Mouse (Mus musculus) forebrain, embryonic 14.5 days (tissue): ENCODE measurements around the gene Abl2. TPM values are rescaled to one million over a fixed set of nuclear protein-coding genes. Genes with fewer than 3 reads are reported as not detected.

ENCODE experiments used
- ATAC-seq: fragments of 200-750 bp; cut with Nextera tagmentation; 2 replicates; pipeline ENCODE4 v1.8.0; 2017; ENCODE audit warnings: mild to moderate bottlenecking, moderate library complexity
- DNase-seq: peaks from one replicate; pipeline ENCODE4 v3.0.0-alpha.2; 2015; ENCODE audit warnings: low spot score
- H3K27ac ChIP-seq: fragments of 300-500 bp; sonication (generic); 2 replicates; pipeline ENCODE4 v1.5.1; 2014; ENCODE audit warnings: low read depth, mild to moderate bottlenecking, control low read depth, low read length, moderate library complexity
- H3K27me3 ChIP-seq: fragments of 300-500 bp; sonication (generic); replicated peaks from 2 replicates; pipeline ENCODE4 v1.6.1; 2014; ENCODE audit warnings: low read length, control low read depth, mixed read lengths; ENCODE audit not compliant: control insufficient read depth, insufficient read depth
- H3K36me3 ChIP-seq: fragments of 300-500 bp; sonication (generic); 2 replicates; pipeline ENCODE4 v1.6.1; 2014; ENCODE audit warnings: low read length, control low read depth; ENCODE audit not compliant: control insufficient read depth, insufficient read depth
- H3K4me1 ChIP-seq: fragments of 300-500 bp; sonication (generic); 2 replicates; pipeline ENCODE4 v1.6.1; 2014; ENCODE audit warnings: antibody characterized with exemption, low read length, control low read depth; ENCODE audit not compliant: control insufficient read depth, insufficient read depth
- H3K4me2 ChIP-seq: fragments of 300-500 bp; sonication (generic); 2 replicates; pipeline ENCODE4 v1.6.1; 2014; ENCODE audit warnings: mild to moderate bottlenecking, control low read depth, low read length
- H3K4me3 ChIP-seq: fragments of 300-500 bp; sonication (generic); 2 replicates; pipeline ENCODE4 v1.5.1; 2014; ENCODE audit warnings: low read depth, low read length, control low read depth
- H3K9ac ChIP-seq: fragments of 300-500 bp; sonication (generic); 2 replicates; pipeline ENCODE4 v1.6.1; 2014; ENCODE audit warnings: mild to moderate bottlenecking, low read length, control low read depth, moderate library complexity
- H3K9me3 ChIP-seq: fragments of 300-500 bp; sonication (generic); replicated peaks from 2 replicates; pipeline ENCODE4 v1.6.1; 2016; ENCODE audit warnings: low read length, control low read depth, mixed read lengths; ENCODE audit not compliant: control insufficient read depth
- WGBS: fragments of 180-500 bp; shearing (Covaris S2); extraction: QIAGEN DNeasy Blood & Tissue Kit; methylation state at CpG from one replicate; pipeline ENCODE4 v1.1.7; 2014; 5-methylcytosine and 5-hydroxymethylcytosine counted together
- polyA plus RNA-seq: library from polyadenylated mRNA; unstranded; fragments of >200 nt; fragmentation: Nextera tagmentation; extraction: Ambion mirVana; gene quantifications from 2 replicates; pipeline ENCODE4 v1.2.1, GENCODE M21; 2014

Abl2 gene
- polyA plus RNA-seq, 1 experiment from 2014 or later, result 5.7 TPM

DNA sequence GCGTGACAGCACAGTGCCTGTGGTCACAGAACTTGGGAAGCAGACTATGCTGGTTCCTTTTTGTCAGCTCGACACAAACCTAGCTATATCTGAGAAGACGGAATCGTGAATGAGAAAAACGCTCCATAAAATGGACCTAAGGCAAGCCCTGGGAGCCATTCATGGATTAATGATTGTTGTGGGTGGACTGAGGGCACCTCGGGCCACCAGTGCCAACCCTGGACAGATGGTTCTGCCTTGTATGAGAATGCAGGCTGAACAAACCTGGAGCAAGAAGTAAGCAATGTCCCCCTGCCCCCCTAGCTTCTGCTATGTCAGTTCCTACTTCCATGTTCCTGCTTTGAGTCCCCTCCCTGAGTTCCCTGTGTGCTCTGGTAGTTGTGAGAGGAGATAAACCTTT is 20.9 kb upstream of the Abl2 start:
- Histone ChIP-seq H3K27me3 (no peaks in the 10 kb centered on the region), H3K4me3 (no peak overlapping the region), H3K36me3 (no peaks in the 10 kb centered on the region), H3K9ac (no peak overlapping the region), H3K4me2 (no peak overlapping the region), H3K9me3 (no peaks in the 10 kb centered on the region), H3K4me1 (no peaks in the 10 kb centered on the region), H3K27ac (no peak overlapping the region)
- no peak for ATAC-seq
- 86% methylated on average over 6 of the region's 6 CpGs for WGBS
- no peak for DNase-seq

DNA sequence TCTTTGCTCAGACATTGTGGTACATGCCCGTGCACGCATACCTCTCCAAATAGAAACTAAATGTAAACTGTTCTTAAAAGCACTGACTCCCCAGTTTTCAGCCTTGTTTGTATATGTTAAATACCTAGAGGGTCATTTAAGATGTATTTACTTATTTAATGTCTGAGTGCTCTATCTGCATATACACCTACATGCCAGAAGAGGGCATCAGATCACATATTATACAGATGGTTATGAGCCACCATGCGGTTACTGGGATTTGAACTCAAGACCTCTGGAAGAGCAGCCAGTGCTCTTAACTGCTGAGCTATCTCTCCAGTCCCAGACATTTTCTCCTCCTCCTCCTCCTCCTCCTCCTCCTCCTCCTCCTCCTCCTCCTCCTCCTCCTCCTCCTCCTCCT is 20.2 kb upstream of the Abl2 start:
- no peaks in the 10 kb centered on the region for H3K4me1 ChIP-seq
- no peak overlapping the region for H3K27ac ChIP-seq
- DNase-seq (peak; percentile 19), ATAC-seq (no peak)
- no peak overlapping the region for H3K4me3 ChIP-seq
- H3K9me3 ChIP-seq, result no peaks in the 10 kb centered on the region
- WGBS, result 87% methylated on average over 3 of the region's 3 CpGs
- H3K9ac ChIP-seq, result no peak overlapping the region
- H3K27me3 ChIP-seq, result no peaks in the 10 kb centered on the region
- H3K4me2 ChIP-seq, result no peak overlapping the region
- no peaks in the 10 kb centered on the region for H3K36me3 ChIP-seq

GRCm38 (mm10) chr1:156539787-156540560 is 18.6 kb upstream of the Abl2 start:
- no peak overlapping the region for H3K4me3 ChIP-seq
- no peak overlapping the region for H3K27ac ChIP-seq
- no peaks in the 10 kb centered on the region for H3K9me3 ChIP-seq
- ATAC-seq (peak; percentile 68; the same call in 1 of the 2 replicates), DNase-seq (peak; percentile 70)
- H3K4me1 ChIP-seq, result no peaks in the 10 kb centered on the region
- no peak overlapping the region for H3K4me2 ChIP-seq
- no peaks in the 10 kb centered on the region for H3K27me3 ChIP-seq
- H3K9ac ChIP-seq, result no peak overlapping the region
- WGBS, result 52% methylated on average over 4 of the region's 4 CpGs
- H3K36me3 ChIP-seq, result no peaks in the 10 kb centered on the region

DNA sequence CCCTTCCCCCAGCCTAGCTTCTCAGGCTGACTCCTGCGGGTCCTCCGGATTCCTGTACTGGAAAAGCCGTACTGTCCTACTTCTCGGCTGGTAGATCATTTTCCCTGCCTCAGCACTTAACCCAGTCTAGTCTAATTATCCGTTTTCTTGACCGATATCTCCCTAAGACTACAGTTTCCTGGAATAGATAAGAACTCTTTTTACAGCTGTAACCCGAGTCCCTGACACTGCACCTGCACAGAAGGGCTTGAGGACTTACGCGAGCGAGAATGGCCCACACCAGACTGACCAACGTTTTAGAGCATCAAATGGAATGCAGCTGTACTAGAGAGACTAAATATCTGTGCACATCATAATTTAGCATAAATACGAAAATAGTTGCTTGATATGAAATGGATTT is 14.6 kb upstream of the Abl2 start:
- Histone ChIP-seq H3K9me3 (no peaks in the 10 kb centered on the region), H3K4me1 (no peaks in the 10 kb centered on the region), H3K9ac (no peak overlapping the region), H3K36me3 (no peaks in the 10 kb centered on the region), H3K4me2 (no peak overlapping the region), H3K27ac (no peak overlapping the region), H3K27me3 (no peaks in the 10 kb centered on the region), H3K4me3 (no peak overlapping the region)
- WGBS, result 51% methylated on average over 12 of the region's 12 CpGs
- DNase-seq, result no peak
- ATAC-seq, result no peak

- peak overlapping the region; percentile 62 for H3K4me2 ChIP-seq
- DNase-seq (peak; percentile 61), ATAC-seq (peak; percentile 68)
- no peaks in the 10 kb centered on the region for H3K36me3 ChIP-seq
- H3K9ac ChIP-seq, result peak overlapping the region; percentile 99
- H3K27ac ChIP-seq, result peak overlapping the region; percentile 98
- no peaks in the 10 kb centered on the region for H3K9me3 ChIP-seq
- H3K4me3 ChIP-seq, result peak overlapping the region; percentile 96
- under 1% methylated on average over 55 of the region's 66 CpGs for WGBS
- H3K4me1 ChIP-seq, result 0 out of 2 replicates have a peak, but pooled peaks cover 4% of the 10 kb centered on the region
- no peaks in the 10 kb centered on the region for H3K27me3 ChIP-seq
Measured at GRCm38 (mm10) chr1:156558950-156559640, 509 bp downstream of the Abl2 start.

GRCm38 (mm10) chr1:156559641-156560020 is 1.0 kb downstream of the Abl2 start:
- H3K27ac ChIP-seq, result peak overlapping the region; percentile 98; the same call in 1 of the 2 replicates
- H3K27me3 ChIP-seq, result no peaks in the 10 kb centered on the region
- DNase-seq (peak; percentile 45), ATAC-seq (no peak; the same call in 1 of the 2 replicates)
- H3K9me3 ChIP-seq, result no peaks in the 10 kb centered on the region
- 15% methylated on average over 8 of the region's 8 CpGs for WGBS
- H3K4me2 ChIP-seq, result peak overlapping the region; percentile 62
- H3K4me1 ChIP-seq, result 0 out of 2 replicates have a peak, but pooled peaks cover 4% of the 10 kb centered on the region
- H3K4me3 ChIP-seq, result peak overlapping the region; percentile 96
- H3K9ac ChIP-seq, result peak overlapping the region; percentile 99
- no peaks in the 10 kb centered on the region for H3K36me3 ChIP-seq

GRCm38 (mm10) chr1:156560500-156560899 is 1.9 kb downstream of the Abl2 start:
- Histone ChIP-seq H3K27ac (no peak overlapping the region), H3K4me3 (0 out of 2 replicates have a peak overlapping the region, but pooled peaks have one; percentile 96), H3K9me3 (no peaks in the 10 kb centered on the region), H3K27me3 (no peaks in the 10 kb centered on the region), H3K4me2 (peak overlapping the region; percentile 62), H3K4me1 (0 out of 2 replicates have a peak, but pooled peaks cover 4% of the 10 kb centered on the region), H3K36me3 (no peaks in the 10 kb centered on the region), H3K9ac (no peak overlapping the region)
- no peak for DNase-seq
- 91% methylated on average over 9 of the region's 9 CpGs for WGBS
- no peak for ATAC-seq

- Histone ChIP-seq H3K4me2 (no peak overlapping the region), H3K36me3 (no peaks in the 10 kb centered on the region), H3K27me3 (no peaks in the 10 kb centered on the region), H3K4me1 (no peaks in the 10 kb centered on the region), H3K9ac (no peak overlapping the region), H3K4me3 (no peak overlapping the region), H3K27ac (no peak overlapping the region), H3K9me3 (no peaks in the 10 kb centered on the region)
- 65% methylated on average over 2 of the region's 2 CpGs for WGBS
- ATAC-seq, result no peak
- no peak for DNase-seq
Measured at GRCm38 (mm10) chr1:156565328-156565727, 6.7 kb downstream of the Abl2 start.

- no peaks in the 10 kb centered on the region for H3K4me1 ChIP-seq
- H3K36me3 ChIP-seq, result no peaks in the 10 kb centered on the region
- no peak for DNase-seq
- no peaks in the 10 kb centered on the region for H3K27me3 ChIP-seq
- no peak overlapping the region for H3K4me3 ChIP-seq
- ATAC-seq, result no peak
- no peak overlapping the region for H3K27ac ChIP-seq
- WGBS, result 95% methylated on average over 3 of the region's 3 CpGs
- no peak overlapping the region for H3K9ac ChIP-seq
- H3K4me2 ChIP-seq, result no peak overlapping the region
- H3K9me3 ChIP-seq, result no peaks in the 10 kb centered on the region
Measured at GRCm38 (mm10) chr1:156566132-156566531, 7.5 kb downstream of the Abl2 start.
